Mouse (Mus musculus) neural tube, embryonic 11.5 days (tissue): ENCODE data around the gene Tnfrsf25. TPM values are rescaled to one million over a fixed set of nuclear protein-coding genes. Genes with fewer than 3 reads are reported as not detected.
A peak's percentile ranks its signal among the peaks of the same experiment; 100 is the strongest.

Source experiments
- ATAC-seq: fragments of 200-750 bp; cut with Nextera tagmentation; 2 replicates; pipeline ENCODE4 v1.8.0; 2017; ENCODE audit warnings: moderate number of reproducible peaks, mild to moderate bottlenecking, moderate TSS enrichment, moderate library complexity; ENCODE audit not compliant: insufficient read depth, low FRiP score, low TSS enrichment
- DNase-seq: peaks from one replicate; pipeline ENCODE4 v3.0.0-alpha.2; 2015; ENCODE audit warnings: low spot score
- H3K27ac ChIP-seq: fragments of 300-500 bp; sonication (generic); 2 replicates; pipeline ENCODE4 v1.5.1; 2014; ENCODE audit warnings: low read depth, mild to moderate bottlenecking, low read length
- H3K27me3 ChIP-seq: fragments of 300-500 bp; sonication (generic); 2 replicates; pipeline ENCODE4 v1.6.1; 2014; ENCODE audit warnings: mild to moderate bottlenecking, low read length, mixed read lengths; ENCODE audit not compliant: control insufficient read depth, insufficient read depth
- H3K36me3 ChIP-seq: fragments of 300-500 bp; sonication (generic); 2 replicates; pipeline ENCODE4 v1.6.1; 2014; ENCODE audit warnings: mild to moderate bottlenecking, low read length, moderate library complexity, mixed read lengths; ENCODE audit not compliant: control insufficient read depth, insufficient read depth
- H3K4me1 ChIP-seq: fragments of 300-500 bp; sonication (generic); 2 replicates; pipeline ENCODE4 v1.6.1; 2014; ENCODE audit warnings: low read length, mixed read lengths; ENCODE audit not compliant: control insufficient read depth, insufficient read depth
- H3K4me2 ChIP-seq: fragments of 300-500 bp; sonication (generic); 2 replicates; pipeline ENCODE4 v1.6.1; 2014; ENCODE audit warnings: low read depth, mild to moderate bottlenecking, moderate library complexity
- H3K4me3 ChIP-seq: fragments of 300-500 bp; sonication (generic); 2 replicates; pipeline ENCODE4 v1.5.1; 2014; ENCODE audit warnings: low read depth, low read length
- H3K9ac ChIP-seq: fragments of 300-500 bp; sonication (generic); 2 replicates; pipeline ENCODE4 v1.6.1; 2014; ENCODE audit warnings: mild to moderate bottlenecking, low read length
- H3K9me3 ChIP-seq: fragments of 300-500 bp; sonication (generic); 2 replicates; pipeline ENCODE4 v1.6.1; 2016; ENCODE audit warnings: low read length; ENCODE audit not compliant: control insufficient read depth
- WGBS: fragments of 180-500 bp; shearing (Covaris S2); extraction: QIAGEN DNeasy Blood & Tissue Kit; methylation state at CpG from one replicate; pipeline ENCODE4 v1.1.7; 2014; 5-methylcytosine and 5-hydroxymethylcytosine counted together
- polyA plus RNA-seq: library from polyadenylated mRNA; unstranded; fragments of >200 nt; fragmentation: Nextera tagmentation; extraction: Ambion mirVana; gene quantifications from 2 replicates; pipeline ENCODE4 v1.2.1, GENCODE M21; 2014

Gene Tnfrsf25
- polyA plus RNA-seq, 1 experiment from 2014 or later: 0.42 TPM

GRCm38 (mm10) chr4:152140441-152140840 lies 24.7 kb downstream of the Tnfrsf25 start:
- peaks cover 12% of the 10 kb centered on the region for H3K27me3 ChIP-seq
- WGBS: 28% methylated on average over 6 of the region's 6 CpGs
- ATAC-seq: no peak

GRCm38 (mm10) chr4:152141521-152142135 lies 25.9 kb downstream of the Tnfrsf25 start:
- Histone ChIP-seq H3K36me3 (no peaks in the 10 kb centered on the region), H3K27me3 (peaks cover 14% of the 10 kb centered on the region), H3K9ac (no peak overlapping the region), H3K27ac (no peak overlapping the region), H3K4me2 (no peak overlapping the region), H3K4me3 (no peak overlapping the region), H3K4me1 (no peaks in the 10 kb centered on the region), H3K9me3 (no peaks in the 10 kb centered on the region)
- ATAC-seq (no peak), DNase-seq (no peak)
- 74% methylated on average over 8 of the region's 8 CpGs for WGBS

More at GRCm38 (mm10) chr4:152140441-152140840, 24.7 kb downstream of the Tnfrsf25 start:
- Histone ChIP-seq H3K36me3 (no peaks in the 10 kb centered on the region), H3K27ac (no peak overlapping the region), H3K4me2 (no peak overlapping the region), H3K4me3 (no peak overlapping the region), H3K9me3 (no peaks in the 10 kb centered on the region), H3K4me1 (no peaks in the 10 kb centered on the region), H3K9ac (no peak overlapping the region)
- DNase-seq: peak; percentile 43

GRCm38 (mm10) chr4:152143632-152144031 lies 27.9 kb downstream of the Tnfrsf25 start:
- no peak overlapping the region for H3K27ac ChIP-seq
- DNase-seq (no peak), ATAC-seq (no peak)
- no peaks in the 10 kb centered on the region for H3K9me3 ChIP-seq
- 30% methylated on average over 1 of the region's 1 CpGs for WGBS
- H3K27me3 ChIP-seq: peaks cover 13% of the 10 kb centered on the region
- no peaks in the 10 kb centered on the region for H3K36me3 ChIP-seq
- no peak overlapping the region for H3K4me2 ChIP-seq
- H3K9ac ChIP-seq: no peak overlapping the region
- no peaks in the 10 kb centered on the region for H3K4me1 ChIP-seq
- H3K4me3 ChIP-seq: no peak overlapping the region

GRCm38 (mm10) chr4:152145473-152145872 lies 29.7 kb downstream of the Tnfrsf25 start:
- H3K9ac ChIP-seq: no peak overlapping the region
- DNase-seq (no peak), ATAC-seq (no peak)
- H3K36me3 ChIP-seq: no peaks in the 10 kb centered on the region
- no peak overlapping the region for H3K27ac ChIP-seq
- no peaks in the 10 kb centered on the region for H3K9me3 ChIP-seq
- H3K4me2 ChIP-seq: no peak overlapping the region
- peaks cover 11% of the 10 kb centered on the region for H3K27me3 ChIP-seq
- no peak overlapping the region for H3K4me3 ChIP-seq
- WGBS: 62% methylated on average over 10 of the region's 10 CpGs
- H3K4me1 ChIP-seq: no peaks in the 10 kb centered on the region

GRCm38 (mm10) chr4:152146033-152146827 lies 30.5 kb downstream of the Tnfrsf25 start:
- 58% methylated on average over 11 of the region's 11 CpGs for WGBS

GRCm38 (mm10) chr4:152150546-152150945 lies 34.8 kb downstream of the Tnfrsf25 start:
- Histone ChIP-seq H3K4me1 (no peaks in the 10 kb centered on the region), H3K9me3 (no peaks in the 10 kb centered on the region), H3K4me3 (no peak overlapping the region), H3K27ac (no peak overlapping the region), H3K36me3 (no peaks in the 10 kb centered on the region), H3K4me2 (no peak overlapping the region), H3K27me3 (peaks cover 42% of the 10 kb centered on the region), H3K9ac (no peak overlapping the region)
- DNase-seq: no peak
- WGBS: 73% methylated on average over 4 of the region's 4 CpGs
- no peak for ATAC-seq

More at GRCm38 (mm10) chr4:152146033-152146827, 30.5 kb downstream of the Tnfrsf25 start:
- H3K9me3 ChIP-seq: no peaks in the 10 kb centered on the region
- H3K27me3 ChIP-seq: peaks cover 18% of the 10 kb centered on the region
- no peak overlapping the region for H3K27ac ChIP-seq
- no peak overlapping the region for H3K4me3 ChIP-seq
- DNase-seq (no peak), ATAC-seq (no peak)
- no peaks in the 10 kb centered on the region for H3K4me1 ChIP-seq
- H3K36me3 ChIP-seq: no peaks in the 10 kb centered on the region
- H3K4me2 ChIP-seq: no peak overlapping the region
- no peak overlapping the region for H3K9ac ChIP-seq

GRCm38 (mm10) chr4:152151451-152151965 lies 35.8 kb downstream of the Tnfrsf25 start:
- peaks cover 41% of the 10 kb centered on the region for H3K27me3 ChIP-seq
- ATAC-seq: no peak
- H3K4me3 ChIP-seq: peak overlapping the region; percentile 31
- no peaks in the 10 kb centered on the region for H3K36me3 ChIP-seq
- H3K4me2 ChIP-seq: peak overlapping the region; percentile 49
- WGBS: 21% methylated on average over 7 of the region's 7 CpGs
- DNase-seq: no peak
- no peaks in the 10 kb centered on the region for H3K9me3 ChIP-seq
- H3K9ac ChIP-seq: peak overlapping the region; percentile 5; the same call in 1 of the 2 replicates
- H3K27ac ChIP-seq: no peak overlapping the region
- H3K4me1 ChIP-seq: no peaks in the 10 kb centered on the region

- Histone ChIP-seq H3K4me2 (peak within 1 kb of the TSS; percentile 49), H3K9me3 (no peaks in the 10 kb centered on the region), H3K4me1 (no peaks in the 10 kb centered on the region), H3K27me3 (peaks cover 40% of the 10 kb centered on the region), H3K36me3 (no peaks in the 10 kb centered on the region), H3K9ac (peak within 1 kb of the TSS; percentile 5; the same call in 1 of the 2 replicates), H3K27ac (no peak within 1 kb of the TSS), H3K4me3 (peak within 1 kb of the TSS; percentile 31)
- DNase-seq (peak; percentile 71), ATAC-seq (peak; percentile 68; the same call in 1 of the 2 replicates)
- WGBS: 1% methylated on average over 46 of the region's 57 CpGs
Observed at GRCm38 (mm10) chr4:152151966-152152544, 36.3 kb downstream of the Tnfrsf25 start, which contains the start of gene Espn. Gene Espn, minus strand, starts transcription at chr4:152152371.
